Mouse (Mus musculus): ENCODE results near the gene Polr2e.

DNA sequence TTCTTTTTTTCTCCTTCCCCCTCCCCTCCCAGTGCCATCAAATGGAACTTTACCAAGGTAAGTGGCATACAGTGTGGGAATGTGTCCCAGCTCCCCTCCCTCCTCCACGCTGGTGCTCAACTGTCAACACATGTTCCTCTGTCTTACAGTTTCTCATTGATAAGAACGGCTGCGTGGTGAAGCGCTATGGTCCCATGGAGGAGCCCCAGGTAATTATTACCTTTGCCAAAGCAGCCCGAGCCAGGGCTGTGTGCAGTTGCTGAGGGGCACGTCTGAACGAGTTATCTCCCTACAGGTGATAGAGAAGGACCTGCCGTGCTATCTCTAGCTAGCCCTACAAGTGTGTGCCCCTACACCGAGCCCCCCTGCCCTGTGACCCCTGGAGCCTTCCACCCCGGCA lies 16.3 kb upstream of the Polr2e start:
- no peak for TF ChIP-seq CTCF (IDR thresholded peaks at IDR 0.05; ENCODE audit: low read depth, low read length)
- TF ChIP-seq POLR2A (IDR thresholded peaks at IDR 0.05; ENCODE audit: borderline replicate concordance, low read depth, low read length), result no peak
